Mouse (Mus musculus): ENCODE results near the gene Zfp148.
"Not testable (repeated sequence)": the region's sequence is repeated elsewhere in the genome, so short reads cannot be mapped to it uniquely, and the experiment has no call there.

Gene Zfp148

GRCm38 (mm10) chr16:33465242-33465614 lies 84.6 kb downstream of the Zfp148 start:
- no peak for DNase-seq

- no peak for DNase-seq
Measured at GRCm38 (mm10) chr16:33467451-33467850, 86.8 kb downstream of the Zfp148 start.

- no peak for DNase-seq
Measured at GRCm38 (mm10) chr16:33469973-33470372, 89.3 kb downstream of the Zfp148 start.

- DNase-seq, result no peak
Measured at GRCm38 (mm10) chr16:33474381-33474780, 93.7 kb downstream of the Zfp148 start.

GRCm38 (mm10) chr16:33479926-33480325 lies 99.3 kb downstream of the Zfp148 start:
- DNase-seq, result no peak

GRCm38 (mm10) chr16:33481148-33481547 lies 100.5 kb downstream of the Zfp148 start:
- DNase-seq, result no peak

GRCm38 (mm10) chr16:33482309-33482708 lies 101.7 kb downstream of the Zfp148 start:
- DNase-seq, result no peak

- DNase-seq, result no peak
Measured at GRCm38 (mm10) chr16:33487709-33488108, 107.1 kb downstream of the Zfp148 start.

GRCm38 (mm10) chr16:33494374-33494773 lies 113.7 kb downstream of the Zfp148 start:
- no peak for DNase-seq

- DNase-seq, result no peak
Measured at GRCm38 (mm10) chr16:33508082-33508481, 127.4 kb downstream of the Zfp148 start.

- not testable (repeated sequence) for DNase-seq
Measured at GRCm38 (mm10) chr16:33509231-33509630, 128.6 kb downstream of the Zfp148 start.

- DNase-seq, result not testable (repeated sequence)
Measured at GRCm38 (mm10) chr16:33510856-33511255, 130.2 kb downstream of the Zfp148 start.

GRCm38 (mm10) chr16:33512555-33512954 lies 131.9 kb downstream of the Zfp148 start:
- no peak for DNase-seq

- peak; percentile 38 for DNase-seq
Measured at GRCm38 (mm10) chr16:33516807-33517565, 136.3 kb downstream of the Zfp148 start, which contains the start of gene Slc12a8. Slc12a8 (plus strand) TSS chr16:33517328.

- peak; percentile 20 for DNase-seq
Measured at GRCm38 (mm10) chr16:33517627-33518026, 137.0 kb downstream of the Zfp148 start.

- DNase-seq, result peak; percentile 14
Measured at GRCm38 (mm10) chr16:33518236-33518635, 137.6 kb downstream of the Zfp148 start.

- DNase-seq, result no peak
Measured at GRCm38 (mm10) chr16:33519916-33520568, 139.4 kb downstream of the Zfp148 start.

- DNase-seq, result no peak
Measured at GRCm38 (mm10) chr16:33522516-33522915, 141.9 kb downstream of the Zfp148 start.

- DNase-seq, result no peak
Measured at GRCm38 (mm10) chr16:33523571-33523970, 142.9 kb downstream of the Zfp148 start.

- DNase-seq, result no peak
Measured at GRCm38 (mm10) chr16:33529502-33530454, 149.1 kb downstream of the Zfp148 start.

GRCm38 (mm10) chr16:33531184-33531583 lies 150.5 kb downstream of the Zfp148 start:
- DNase-seq, result no peak

GRCm38 (mm10) chr16:33536456-33536855 lies 155.8 kb downstream of the Zfp148 start:
- DNase-seq, result no peak

Measured in cerebellum, adult 11-12 months (tissue).